Mouse (Mus musculus) right cerebral cortex, postnatal 36 days (tissue): ENCODE measurements around the gene Deup1.
"Not testable (repeated sequence)": the region's sequence is repeated elsewhere in the genome, so short reads cannot be mapped to it uniquely, and the experiment has no call there.

Experiments used
- DNase-seq, 2 experiments: peaks; one replicate each; pipeline ENCODE4 v3.0.0; 2022; ENCODE audit warnings: low spot score in 2 of 2, mixed read lengths in 1 of 2

Gene Deup1

DNA sequence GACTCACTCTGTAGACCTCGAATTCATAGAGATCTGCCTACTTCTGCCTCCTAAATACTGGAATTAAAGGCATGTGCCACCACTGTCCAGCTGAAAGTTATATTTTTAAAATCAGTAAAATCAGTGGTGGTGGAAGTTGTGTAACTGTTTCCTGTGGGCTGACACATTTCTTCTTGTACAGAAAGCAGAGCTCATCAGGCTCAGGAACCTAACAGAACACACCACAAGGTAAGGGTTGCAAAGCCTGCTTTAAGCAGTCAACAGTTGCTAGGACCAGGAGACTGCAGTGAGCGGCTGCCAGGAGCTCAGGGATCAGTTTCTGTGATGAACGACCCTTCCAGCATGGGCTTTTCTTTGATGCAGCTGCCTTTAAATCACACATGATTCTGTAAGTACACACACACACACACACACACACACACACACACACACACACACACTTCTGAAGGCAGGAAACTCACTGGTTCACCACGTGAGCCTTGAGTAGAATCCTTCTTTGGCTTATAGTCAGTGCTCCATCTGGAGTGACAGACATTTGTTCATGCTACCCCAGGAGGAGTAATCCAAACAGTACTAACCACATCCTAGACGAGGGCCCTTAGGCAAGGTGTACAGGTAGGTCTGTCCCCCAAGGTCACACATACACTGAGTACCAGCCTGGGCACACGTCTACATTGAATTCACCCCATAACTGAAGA is 40.4 kb downstream of the Deup1 start:
- no peak for DNase-seq

DNA sequence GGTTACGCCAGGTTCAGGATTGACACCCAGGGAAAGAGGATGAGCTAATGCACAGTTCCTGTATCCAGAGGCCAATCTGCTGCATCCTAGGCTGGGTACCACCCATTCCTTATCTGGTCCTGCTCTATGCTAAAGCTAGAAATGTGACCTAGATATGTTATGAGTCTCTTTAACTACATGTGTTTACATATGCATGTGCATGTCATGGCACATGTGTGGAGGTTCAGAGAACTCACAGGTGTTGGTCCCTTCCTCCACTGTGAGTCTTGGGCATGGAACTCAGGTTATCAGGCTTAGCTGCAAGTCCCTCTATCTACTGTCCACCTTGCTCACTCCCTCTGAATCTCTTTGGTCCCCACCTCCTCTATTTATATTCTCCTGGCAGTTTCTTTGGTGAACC is 41.8 kb downstream of the Deup1 start:
- no peak for DNase-seq

DNA sequence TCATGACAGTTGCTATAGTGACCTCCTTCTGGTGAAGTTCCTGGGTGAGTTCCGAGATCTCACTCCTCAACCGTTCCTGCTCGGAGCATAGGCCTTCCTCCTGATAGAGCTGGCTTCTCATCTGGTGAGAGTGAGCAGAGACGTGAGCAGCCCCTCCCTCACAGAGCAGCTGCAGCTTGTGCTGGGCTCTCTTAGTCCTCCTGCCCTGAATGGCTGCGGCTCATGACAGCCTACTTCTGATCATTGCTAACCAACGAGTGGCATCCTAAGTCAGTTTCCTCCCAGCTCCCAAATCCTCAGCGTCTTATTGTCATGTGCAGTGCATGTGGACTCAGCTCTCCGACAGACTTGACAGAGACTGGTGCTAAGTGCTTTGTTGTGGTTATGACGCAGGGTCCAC is 43.5 kb downstream of the Deup1 start:
- DNase-seq: no peak

DNA sequence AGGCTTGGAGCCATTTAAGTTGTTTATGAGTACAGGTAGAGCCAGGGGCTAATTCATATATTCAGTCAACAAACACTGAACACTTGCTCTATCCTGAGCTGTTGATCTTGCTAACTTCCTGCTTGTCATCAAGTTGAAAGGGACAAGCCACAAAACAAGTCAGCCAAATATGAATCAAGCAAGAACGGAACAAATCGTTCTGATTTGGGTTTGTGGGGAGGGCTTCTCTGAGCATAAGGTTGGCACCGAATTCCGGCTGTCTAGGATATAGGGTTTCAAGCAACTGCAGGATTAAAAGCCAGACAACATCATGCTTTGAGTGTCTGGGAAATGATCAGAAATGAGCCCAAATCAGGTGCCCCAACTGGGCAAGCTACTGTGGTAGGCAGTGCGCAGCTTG is 45.7 kb downstream of the Deup1 start:
- DNase-seq: no peak

DNA sequence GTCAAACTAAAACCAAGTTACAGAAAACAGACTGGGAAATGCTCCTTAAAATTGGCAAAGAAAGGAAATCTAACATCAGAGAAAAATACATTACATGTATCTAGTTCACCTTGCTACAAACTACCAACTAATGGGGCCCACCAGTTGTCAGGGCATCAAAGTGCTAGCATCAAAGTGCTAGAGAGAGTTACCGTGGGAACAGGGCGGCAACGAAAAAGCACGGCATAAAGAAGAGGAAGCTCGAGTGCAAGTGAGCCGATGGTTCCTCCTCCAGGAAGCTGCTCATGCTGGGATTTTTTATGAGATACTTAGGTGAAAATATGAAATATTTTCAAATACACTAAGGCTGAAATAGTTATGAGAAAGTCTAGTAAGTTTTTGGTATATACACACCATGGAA is 47.6 kb downstream of the Deup1 start:
- DNase-seq: no peak

DNA sequence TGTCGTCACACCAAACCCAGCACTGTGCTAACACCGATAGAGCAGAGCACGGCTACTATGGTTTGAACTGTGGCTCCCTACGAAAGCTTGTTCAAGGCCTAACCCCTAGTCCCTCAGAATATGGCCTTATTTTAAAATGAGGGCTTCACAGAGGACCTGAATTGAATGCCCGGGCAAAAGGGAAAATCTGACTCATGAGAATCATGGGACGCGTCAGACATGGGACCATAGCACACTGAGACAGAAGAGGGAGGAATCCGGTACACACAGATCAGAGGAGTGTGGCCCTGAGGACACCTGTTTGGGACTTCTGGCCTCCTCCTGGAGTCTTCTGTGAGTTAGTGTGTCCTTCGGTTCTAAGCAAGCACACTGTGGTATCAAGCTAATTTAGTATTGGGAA is 48.8 kb downstream of the Deup1 start:
- no peak for DNase-seq

DNA sequence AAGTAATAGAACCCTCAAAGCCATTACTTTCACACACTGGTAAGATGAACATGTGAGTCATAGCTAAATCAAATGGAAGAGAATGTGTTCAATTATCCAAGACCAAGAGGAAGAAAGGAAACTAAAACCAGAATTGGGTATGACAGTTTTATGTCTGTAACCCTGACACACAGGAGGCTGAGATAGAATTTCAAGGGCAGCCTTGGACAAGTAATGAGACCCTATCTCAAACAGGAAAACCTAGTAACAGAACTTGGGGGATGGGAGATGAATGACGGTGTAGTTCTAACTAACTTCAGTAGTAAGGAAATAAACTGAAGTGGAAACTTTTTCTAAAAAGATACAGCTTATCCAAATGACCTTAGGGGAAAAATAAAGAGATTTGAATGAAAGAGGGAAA is 49.3 kb downstream of the Deup1 start:
- DNase-seq: no peak

DNA sequence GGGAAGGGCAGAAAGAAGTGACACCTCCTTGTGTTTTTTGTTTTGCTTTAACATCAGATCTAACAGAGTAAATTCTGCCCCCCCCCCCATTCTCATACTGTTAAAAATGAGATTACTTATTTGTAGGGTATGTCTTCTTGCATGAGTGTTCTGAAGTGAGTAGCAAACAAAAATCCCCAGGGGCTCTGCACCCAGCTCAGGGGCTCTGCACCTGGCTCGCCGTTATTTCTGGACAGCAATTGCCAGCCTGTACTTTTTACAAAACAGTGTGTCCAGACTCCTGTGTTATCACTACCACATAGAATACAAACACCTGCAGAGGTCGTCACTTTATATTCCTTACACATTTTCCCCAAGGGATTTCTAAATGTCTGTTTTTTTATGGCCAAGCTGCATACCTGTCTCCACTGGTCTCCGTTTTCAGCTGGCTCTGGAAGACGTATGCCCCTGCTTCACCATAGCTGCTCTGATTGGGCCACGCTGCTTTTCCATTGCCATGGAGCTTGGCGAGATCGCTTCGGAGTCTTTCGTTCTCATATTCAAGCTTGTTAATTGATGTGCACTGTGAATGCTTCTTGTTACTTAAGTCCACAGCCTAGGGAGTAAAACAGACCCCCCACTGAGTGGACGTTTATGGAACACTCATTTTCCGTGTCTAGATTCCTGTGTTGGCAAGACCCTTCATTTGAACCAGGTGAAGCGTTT is 52.8 kb downstream of the Deup1 start:
- no peak for DNase-seq

DNA sequence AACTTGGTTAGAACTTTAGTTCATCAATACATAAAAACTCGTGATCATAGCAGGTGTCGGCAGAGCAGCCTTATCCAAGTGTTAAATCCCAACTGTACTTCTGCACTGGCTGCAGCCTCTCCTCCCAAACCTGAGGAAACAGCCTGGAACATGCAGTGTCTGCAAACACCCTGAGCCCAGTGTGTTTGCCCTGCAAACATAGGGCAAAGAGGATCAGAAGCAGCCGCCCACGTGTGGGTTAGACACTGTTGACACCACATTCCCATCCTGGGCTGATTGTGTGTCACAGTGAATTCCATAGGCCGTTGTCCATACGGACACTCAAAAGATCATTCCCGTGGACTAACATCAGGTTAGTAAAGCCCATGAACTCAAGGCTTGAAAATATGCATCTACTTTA is 65.4 kb downstream of the Deup1 start:
- DNase-seq: no peak

DNA sequence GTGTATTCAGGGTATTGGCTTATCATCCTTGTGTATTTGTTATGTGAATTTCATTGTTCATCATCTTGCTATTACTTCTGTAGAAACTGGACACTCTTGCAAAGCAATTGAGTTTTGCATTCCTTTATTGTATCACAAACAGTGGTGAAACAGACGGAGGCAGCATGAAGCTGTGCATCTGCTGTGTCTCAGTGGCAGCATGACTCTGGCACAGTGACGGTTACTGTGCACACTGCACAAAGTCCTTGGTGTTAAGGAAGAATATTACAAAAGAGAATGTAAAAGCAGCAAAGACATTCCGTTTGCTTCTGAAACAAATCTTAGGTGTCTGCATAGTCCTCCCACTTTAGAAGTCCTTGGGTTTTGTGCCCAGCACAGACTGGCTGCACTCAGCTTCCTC is 67.3 kb downstream of the Deup1 start:
- DNase-seq: no peak

DNA sequence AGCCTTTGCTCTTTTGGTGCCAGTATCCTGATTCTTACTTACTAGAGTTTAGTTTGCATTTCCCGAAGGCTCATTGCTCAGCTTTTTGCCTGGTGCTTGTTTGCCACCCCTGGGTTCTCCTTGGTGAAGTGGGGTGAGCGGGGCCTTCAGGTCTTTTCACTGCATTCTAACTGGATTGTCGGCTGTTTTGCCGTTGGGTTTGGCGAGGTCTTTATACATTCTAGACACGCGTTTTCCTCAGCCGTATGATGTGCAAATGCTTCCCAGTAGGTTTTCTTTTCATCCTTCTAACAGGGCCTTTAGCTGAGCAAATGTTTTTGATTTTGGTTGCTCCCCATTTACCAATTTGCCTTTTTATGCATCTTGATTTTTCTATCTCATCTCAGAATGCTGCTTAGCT is 74.4 kb downstream of the Deup1 start:
- no peak for DNase-seq

DNA sequence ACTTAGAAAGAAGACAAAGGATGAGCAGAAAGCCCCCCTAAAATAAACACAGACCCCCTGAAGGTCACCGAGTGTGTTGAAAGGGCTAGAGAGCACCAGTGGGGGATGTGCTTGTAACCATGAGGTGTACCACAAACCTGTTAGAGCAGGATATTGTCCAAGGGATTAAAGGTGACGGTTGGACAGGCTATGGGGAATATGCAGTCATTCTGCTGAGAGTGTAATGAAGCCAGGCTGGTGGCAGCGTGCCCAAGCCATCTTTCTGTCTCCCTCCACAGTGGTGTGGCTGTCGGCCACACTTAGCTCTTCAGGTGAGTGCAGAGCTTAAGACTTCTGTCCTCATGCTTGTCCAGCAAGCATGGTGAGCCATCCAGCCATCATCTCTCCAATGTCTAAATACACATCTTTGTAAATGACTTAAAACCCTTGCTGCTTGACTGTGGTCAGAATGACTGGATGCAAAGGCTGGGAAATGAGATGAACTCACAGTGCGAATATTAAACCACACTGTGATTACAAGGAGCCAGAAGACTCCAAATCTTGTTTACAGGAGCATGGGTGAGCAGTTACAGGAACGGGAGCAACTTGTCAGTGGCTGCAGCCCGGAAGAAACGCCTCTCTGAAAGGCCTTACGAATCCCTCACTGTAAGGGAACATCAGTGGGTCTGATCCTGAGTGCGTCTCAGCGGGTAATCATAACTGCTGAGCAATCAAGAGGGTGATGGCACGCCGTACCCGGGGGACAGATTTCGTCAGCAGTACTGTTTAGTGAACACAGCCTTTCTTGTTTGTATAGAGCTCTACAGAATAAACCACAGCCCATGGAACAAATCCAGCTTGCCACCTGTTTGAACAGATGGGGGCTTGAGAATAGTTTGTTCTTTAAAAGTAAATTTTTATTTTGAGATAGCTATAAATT is 75.5 kb downstream of the Deup1 start:
- DNase-seq: no peak

DNA sequence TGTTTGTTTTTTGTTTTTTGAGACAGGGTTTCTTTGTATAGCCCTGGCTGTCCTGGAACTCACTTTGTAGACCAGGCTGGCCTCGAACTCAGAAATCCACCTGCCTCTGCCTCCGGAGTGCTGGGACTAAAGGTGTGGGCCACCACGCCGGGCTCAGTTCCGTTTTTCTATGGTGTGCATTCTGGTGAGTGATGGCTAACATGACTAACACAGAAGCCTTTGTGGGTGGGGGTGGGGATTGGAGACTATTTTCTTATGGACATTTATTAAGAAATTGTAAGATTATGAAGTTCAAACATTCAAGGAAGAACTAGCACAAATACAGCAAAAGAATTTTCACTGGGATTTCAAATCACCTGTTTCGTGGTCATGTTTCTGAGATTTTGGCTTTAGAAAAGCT is 76.7 kb downstream of the Deup1 start:
- DNase-seq: not testable (repeated sequence)

DNA sequence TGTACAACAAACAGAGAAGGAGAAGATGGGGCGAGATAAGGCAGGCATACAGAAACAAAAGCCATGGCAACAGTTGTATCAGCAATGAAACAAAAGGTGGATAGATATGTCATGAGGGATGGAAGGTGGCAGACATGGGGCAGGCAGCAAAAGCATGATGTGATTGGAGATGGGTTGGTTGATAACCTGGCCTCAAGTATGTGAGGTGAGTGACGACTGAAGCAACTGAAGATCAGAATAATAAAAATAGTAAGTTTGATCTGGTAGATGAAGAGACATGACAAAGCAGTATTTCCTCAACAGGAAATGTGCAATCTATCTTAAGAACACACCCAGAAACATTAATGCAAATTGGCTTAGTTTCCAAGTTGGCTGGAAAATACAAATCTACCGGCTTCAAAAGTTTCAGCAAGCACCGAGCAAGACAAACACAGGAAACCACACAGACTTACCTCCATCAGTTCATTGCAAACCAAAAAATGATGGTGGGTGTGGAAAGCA is 77.2 kb downstream of the Deup1 start:
- no peak for DNase-seq

DNA sequence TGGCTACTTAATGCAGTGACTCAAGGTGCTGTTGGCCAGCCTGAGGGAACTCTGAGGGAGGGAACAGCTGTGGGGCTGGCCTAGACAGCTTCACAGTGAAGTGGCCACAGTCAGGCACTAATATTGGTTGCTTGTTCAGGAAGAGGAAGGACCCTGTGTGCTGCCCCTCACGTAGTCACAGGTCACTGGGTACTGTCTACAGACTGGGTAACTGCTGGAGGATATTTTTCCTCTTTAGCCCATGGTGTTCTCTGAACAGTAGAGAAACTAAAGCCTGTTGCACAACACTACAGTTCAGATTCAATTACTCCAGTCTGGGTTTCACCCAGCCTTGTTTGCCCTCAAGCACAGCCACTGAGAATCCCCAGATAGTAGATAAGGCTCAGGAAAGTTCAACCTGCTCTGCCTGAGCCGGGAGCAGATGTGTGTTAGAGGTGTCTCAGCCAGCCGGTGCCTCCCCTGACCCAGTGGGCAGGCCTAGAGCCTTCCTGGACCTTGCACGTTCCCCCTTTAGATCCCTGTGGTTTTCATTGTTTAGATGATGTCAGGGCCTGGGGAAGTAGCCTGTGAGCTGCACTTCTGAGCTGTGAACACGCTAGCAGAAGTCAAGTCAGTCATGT is 85.9 kb downstream of the Deup1 start:
- DNase-seq: no peak

DNA sequence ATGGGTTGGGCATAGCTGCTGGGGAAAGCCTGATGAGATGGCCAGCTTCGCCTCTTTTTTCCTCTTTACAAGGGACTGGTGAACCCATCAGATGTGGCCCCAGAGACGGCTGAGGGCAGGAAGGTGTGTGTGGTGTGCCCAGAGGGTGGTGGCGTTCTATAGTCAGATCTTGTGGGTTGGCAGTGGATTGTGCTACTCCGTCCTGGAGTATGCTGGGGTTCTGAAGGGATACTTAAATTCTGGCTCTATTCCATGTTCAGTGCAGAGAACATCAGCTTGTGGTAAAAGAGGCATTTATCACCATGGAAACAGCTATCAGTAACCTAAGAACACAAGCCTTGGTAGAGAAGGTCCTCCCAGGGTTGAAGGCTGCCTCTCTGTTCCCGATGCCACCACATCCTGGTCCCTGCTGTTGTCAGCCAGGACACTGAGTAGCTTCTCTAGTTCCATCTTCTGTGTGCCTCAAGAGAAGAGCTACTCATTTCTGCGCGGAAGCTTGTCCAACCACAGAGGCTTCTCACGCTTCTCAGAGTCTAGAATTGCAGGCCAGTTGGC is 88.7 kb downstream of the Deup1 start:
- DNase-seq: no peak

DNA sequence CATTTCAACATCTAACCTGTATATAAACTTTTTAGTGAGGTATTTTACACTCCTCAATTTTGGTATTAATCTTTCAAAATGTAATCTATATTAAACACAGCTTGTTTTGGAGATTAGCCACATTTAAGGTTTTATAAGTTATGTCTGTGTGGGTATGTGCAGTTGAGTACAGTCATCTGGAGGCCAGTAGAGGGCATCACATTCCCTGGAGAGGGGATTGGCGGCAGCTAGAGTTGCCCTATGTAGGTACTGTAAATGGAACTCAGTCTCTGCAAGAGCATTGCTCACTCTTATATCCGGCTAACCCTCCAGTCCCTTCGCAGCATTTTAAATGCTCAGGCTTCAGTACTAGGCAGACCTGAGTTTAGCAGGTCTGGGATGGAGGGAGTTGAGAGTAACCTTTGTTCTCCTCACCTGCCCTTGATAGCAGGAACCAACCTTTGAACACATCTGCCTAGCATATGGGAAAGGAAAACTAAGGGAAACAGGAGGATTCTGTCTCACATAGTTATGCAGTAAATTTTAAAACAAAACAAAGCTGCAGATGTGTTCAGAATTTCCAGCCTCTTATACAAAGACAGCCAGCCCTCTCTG is 90.2 kb downstream of the Deup1 start:
- DNase-seq: no peak

DNA sequence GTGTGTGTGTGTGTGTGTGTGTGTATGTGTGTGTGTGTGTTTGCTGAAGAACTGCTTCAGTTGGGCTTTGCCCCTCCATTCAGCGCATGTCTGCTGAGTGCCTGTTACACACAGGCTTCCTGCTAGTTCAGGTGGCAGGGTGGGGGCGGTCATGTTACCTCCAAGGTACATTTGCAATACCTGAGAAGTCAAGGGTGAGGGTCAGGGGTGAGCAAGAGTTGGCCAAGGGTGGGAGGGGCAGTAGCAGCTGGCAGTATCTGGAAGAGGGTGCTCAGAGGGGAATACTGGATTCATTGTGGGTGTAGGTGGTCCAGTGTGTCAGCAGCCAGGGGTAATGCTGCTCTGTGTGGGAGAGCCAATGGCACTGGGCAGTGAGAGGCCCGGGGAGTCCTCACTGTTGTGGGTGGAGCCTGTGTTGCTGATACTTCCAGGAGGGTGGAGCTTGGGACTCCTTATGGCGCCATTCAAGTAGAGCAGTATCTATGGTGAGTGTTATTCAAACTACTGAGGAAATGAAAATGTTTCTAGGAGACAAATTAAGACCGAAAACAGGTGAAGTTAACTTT is 90.8 kb downstream of the Deup1 start:
- DNase-seq: no peak

DNA sequence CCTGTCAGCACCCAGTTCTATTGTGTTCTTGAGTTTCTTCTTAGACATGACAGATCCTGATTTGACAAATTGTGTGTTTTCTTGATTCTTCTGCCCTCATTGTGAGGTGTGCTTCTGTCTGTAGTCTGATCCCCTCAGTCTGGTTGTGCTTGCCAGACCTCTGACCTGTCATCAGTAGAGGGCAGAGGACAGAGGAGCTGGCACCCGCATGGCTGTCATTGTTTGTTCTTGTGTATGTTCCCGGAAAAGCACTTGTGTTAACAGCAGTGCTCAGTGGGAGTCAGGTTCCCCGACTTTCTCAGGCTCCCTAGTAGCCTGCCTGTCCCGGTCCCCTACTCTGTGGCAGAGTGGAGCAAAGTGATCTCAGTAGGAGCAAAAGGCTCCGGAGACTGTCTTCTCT is 92.3 kb downstream of the Deup1 start:
- DNase-seq: no peak

DNA sequence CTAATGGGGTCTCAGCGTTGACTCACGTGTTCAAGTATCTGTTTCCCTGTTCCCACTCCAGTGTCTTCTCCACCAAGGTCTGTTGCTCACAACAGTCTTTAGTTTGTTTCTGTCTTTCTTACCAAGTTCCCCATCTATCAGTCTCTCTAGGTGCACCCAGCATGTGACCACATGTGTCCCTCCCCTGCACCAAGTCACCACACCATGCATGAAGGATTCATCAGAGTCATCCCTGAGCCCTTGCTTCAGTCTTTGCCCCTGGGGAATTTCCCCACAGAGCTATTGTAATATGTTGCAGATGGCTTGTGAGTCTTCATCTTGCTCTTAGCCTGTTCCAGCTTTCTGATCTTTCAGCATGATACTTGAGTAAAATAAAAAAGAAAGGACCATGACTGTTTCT is 93.6 kb downstream of the Deup1 start:
- DNase-seq: no peak
